Mouse (Mus musculus) lung, postnatal 0 days (tissue): ENCODE measurements at regions not wholly inside any gene's neighbourhood (a gene's known extent, or its start where the extent isn't known, plus 50 kb on each side); places are given as distances from the start of the nearest gene placed in this dataset.

Source experiments
- CTCF ChIP-seq: IDR thresholded peaks from 2 replicates; pipeline ENCODE4 v1.5.1; 2016; ENCODE audit warnings: antibody characterized with exemption, mild to moderate bottlenecking
- EP300 ChIP-seq: IDR thresholded peaks from 2 replicates; pipeline ENCODE4 v1.6.1; 2016; ENCODE audit warnings: antibody characterized with exemption, mild to moderate bottlenecking, control low read depth

- TF ChIP-seq CTCF (no peak), EP300 (no peak)
Observed at GRCm38 (mm10) chr12:35283925-35284324, 236.9 kb downstream of the Snx13 start.
